Mouse (Mus musculus) erythroblast, embryonic 14.5 days (primary cell): ENCODE data around the gene Tmem260.

Experiments used
- GATA1 ChIP-seq: IDR thresholded peaks from 2 replicates; pipeline ENCODE4 v1.6.1; 2012; ENCODE audit warnings: low read length, inconsistent platforms, mixed read lengths
- TAL1 ChIP-seq: IDR thresholded peaks from 3 replicates; pipeline ENCODE4 v1.6.1; 2012; ENCODE audit warnings: low read length, inconsistent platforms, mixed read lengths

DNA sequence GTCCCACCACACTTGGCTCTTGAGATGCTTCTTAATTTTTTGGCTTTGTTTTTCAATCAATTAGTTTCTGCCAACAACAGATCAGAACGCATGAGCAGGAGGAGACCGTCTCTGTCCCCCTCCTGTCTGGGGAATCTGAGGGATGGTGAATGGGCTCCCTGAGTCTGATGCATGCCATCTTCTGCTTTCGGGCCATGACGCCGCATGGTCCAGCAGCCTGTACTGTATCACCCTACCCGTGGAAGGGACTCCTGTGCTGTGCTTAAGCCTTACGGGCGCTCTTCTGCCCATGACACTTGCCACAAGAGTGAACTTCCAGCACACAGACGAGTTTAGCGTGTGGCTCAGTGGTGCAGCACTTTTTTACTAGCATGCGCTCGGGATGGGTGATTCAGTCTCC is 59.7 kb downstream of the Tmem260 start:
- TF ChIP-seq GATA1 (no peak), TAL1 (no peak)
